Mouse (Mus musculus) lung, adult 2 months (tissue): ENCODE measurements at regions not wholly inside any gene's neighbourhood (a gene's known extent, or its start where the extent isn't known, plus 50 kb on each side); places are given as distances from the start of the nearest gene placed in this dataset.

Source experiments
- CTCF ChIP-seq: fragments of 200-500 bp; IDR thresholded peaks from 2 replicates; pipeline ENCODE4 v1.5.1; 2011; ENCODE audit warnings: mild to moderate bottlenecking, low read length, control low read depth; ENCODE audit not compliant: insufficient read depth
- POLR2A ChIP-seq: fragments of 200-500 bp; IDR thresholded peaks from 2 replicates; pipeline ENCODE4 v1.6.1; 2011; ENCODE audit warnings: low read depth, mild to moderate bottlenecking, control low read depth, low read length, borderline replicate concordance; ENCODE audit errors: extremely low read depth

- no peak for TF ChIP-seq POLR2A
- TF ChIP-seq CTCF: no peak
Observed at GRCm38 (mm10) chr10:98372561-98372960, 541.6 kb upstream of the Atp2b1 start.
